Mouse (Mus musculus): Measurements from ENCODE around the gene Arntl. TPM values are rescaled to one million over a fixed set of nuclear protein-coding genes. Genes with fewer than 3 reads are reported as not detected.

The Arntl gene
- polyA plus RNA-seq, 1 experiment = 15.1 TPM

GRCm38 (mm10) chr7:113270991-113271390 lies 63.7 kb downstream of the Arntl start:
- no peak for DNase-seq (ENCODE audit: low read depth)
- TF ChIP-seq POLR2A (IDR thresholded peaks at IDR 0.05; ENCODE audit: borderline replicate concordance, extremely low read depth, insufficient read depth, insufficient read length, poor library complexity, severe bottlenecking) = no peak
- TF ChIP-seq CTCF (IDR thresholded peaks at IDR 0.05; ENCODE audit: borderline replicate concordance, extremely low read depth, insufficient read depth, insufficient read length) = no peak

- no peak for DNase-seq (ENCODE audit: low read depth)
Measured at GRCm38 (mm10) chr7:113272338-113272997, 65.2 kb downstream of the Arntl start.

GRCm38 (mm10) chr7:113277245-113277644 lies 70.0 kb downstream of the Arntl start:
- no peak for TF ChIP-seq POLR2A (IDR thresholded peaks at IDR 0.05; ENCODE audit: borderline replicate concordance, extremely low read depth, insufficient read depth, insufficient read length, poor library complexity, severe bottlenecking)
- DNase-seq (ENCODE audit: low read depth) = peak; percentile 9

More at GRCm38 (mm10) chr7:113272338-113272997, 65.2 kb downstream of the Arntl start:
- TF ChIP-seq CTCF (IDR thresholded peaks at IDR 0.05; ENCODE audit: borderline replicate concordance, extremely low read depth, insufficient read depth, insufficient read length) (no peak), POLR2A (IDR thresholded peaks at IDR 0.05; ENCODE audit: borderline replicate concordance, extremely low read depth, insufficient read depth, insufficient read length, poor library complexity, severe bottlenecking) (no peak)

GRCm38 (mm10) chr7:113278493-113278892 lies 71.2 kb downstream of the Arntl start:
- no peak for TF ChIP-seq CTCF (IDR thresholded peaks at IDR 0.05; ENCODE audit: borderline replicate concordance, extremely low read depth, insufficient read depth, insufficient read length)
- no peak for TF ChIP-seq POLR2A (IDR thresholded peaks at IDR 0.05; ENCODE audit: borderline replicate concordance, extremely low read depth, insufficient read depth, insufficient read length, poor library complexity, severe bottlenecking)
- no peak for DNase-seq (ENCODE audit: low read depth)

GRCm38 (mm10) chr7:113279246-113279645 lies 72.0 kb downstream of the Arntl start:
- no peak for TF ChIP-seq POLR2A (IDR thresholded peaks at IDR 0.05; ENCODE audit: borderline replicate concordance, extremely low read depth, insufficient read depth, insufficient read length, poor library complexity, severe bottlenecking)
- no peak for TF ChIP-seq CTCF (IDR thresholded peaks at IDR 0.05; ENCODE audit: borderline replicate concordance, extremely low read depth, insufficient read depth, insufficient read length)
- DNase-seq (ENCODE audit: low read depth) = no peak

GRCm38 (mm10) chr7:113285405-113285804 lies 78.1 kb downstream of the Arntl start:
- no peak for DNase-seq (ENCODE audit: low read depth)
- TF ChIP-seq CTCF (IDR thresholded peaks at IDR 0.05; ENCODE audit: borderline replicate concordance, extremely low read depth, insufficient read depth, insufficient read length) = no peak
- no peak for TF ChIP-seq POLR2A (IDR thresholded peaks at IDR 0.05; ENCODE audit: borderline replicate concordance, extremely low read depth, insufficient read depth, insufficient read length, poor library complexity, severe bottlenecking)

GRCm38 (mm10) chr7:113289211-113289610 lies 81.9 kb downstream of the Arntl start:
- peak; percentile 28 for DNase-seq (ENCODE audit: low read depth)
- TF ChIP-seq POLR2A (IDR thresholded peaks at IDR 0.05; ENCODE audit: borderline replicate concordance, extremely low read depth, insufficient read depth, insufficient read length, poor library complexity, severe bottlenecking) (no peak), CTCF (IDR thresholded peaks at IDR 0.05; ENCODE audit: borderline replicate concordance, extremely low read depth, insufficient read depth, insufficient read length) (no peak)

- TF ChIP-seq CTCF (IDR thresholded peaks at IDR 0.05; ENCODE audit: borderline replicate concordance, extremely low read depth, insufficient read depth, insufficient read length) (no peak), POLR2A (IDR thresholded peaks at IDR 0.05; ENCODE audit: borderline replicate concordance, extremely low read depth, insufficient read depth, insufficient read length, poor library complexity, severe bottlenecking) (no peak)
- DNase-seq (ENCODE audit: low read depth) = no peak
Measured at GRCm38 (mm10) chr7:113291741-113292140, 84.5 kb downstream of the Arntl start.

- DNase-seq (ENCODE audit: low read depth) = no peak
Measured at GRCm38 (mm10) chr7:113292193-113292592, 84.9 kb downstream of the Arntl start.

GRCm38 (mm10) chr7:113294598-113294997 lies 87.3 kb downstream of the Arntl start:
- no peak for DNase-seq (ENCODE audit: low read depth)
- TF ChIP-seq CTCF (IDR thresholded peaks at IDR 0.05; ENCODE audit: borderline replicate concordance, extremely low read depth, insufficient read depth, insufficient read length) (no peak), POLR2A (IDR thresholded peaks at IDR 0.05; ENCODE audit: borderline replicate concordance, extremely low read depth, insufficient read depth, insufficient read length, poor library complexity, severe bottlenecking) (no peak)

More at GRCm38 (mm10) chr7:113292193-113292592, 84.9 kb downstream of the Arntl start:
- TF ChIP-seq POLR2A (IDR thresholded peaks at IDR 0.05; ENCODE audit: borderline replicate concordance, extremely low read depth, insufficient read depth, insufficient read length, poor library complexity, severe bottlenecking) (no peak), CTCF (IDR thresholded peaks at IDR 0.05; ENCODE audit: borderline replicate concordance, extremely low read depth, insufficient read depth, insufficient read length) (no peak)

- peak; percentile 70 for DNase-seq (ENCODE audit: low read depth)
- no peak for TF ChIP-seq CTCF (IDR thresholded peaks at IDR 0.05; ENCODE audit: borderline replicate concordance, extremely low read depth, insufficient read depth, insufficient read length)
- no peak for TF ChIP-seq POLR2A (IDR thresholded peaks at IDR 0.05; ENCODE audit: borderline replicate concordance, extremely low read depth, insufficient read depth, insufficient read length, poor library complexity, severe bottlenecking)
Measured at GRCm38 (mm10) chr7:113295077-113295890, 88.0 kb downstream of the Arntl start.
